Mouse (Mus musculus) ES-E14 (cell line): ENCODE measurements around the gene Zic2.

ENCODE experiments used
- HCFC1 ChIP-seq: IDR thresholded peaks from 2 replicates; pipeline ENCODE4 v1.6.1; 2012; ENCODE audit warnings: low read length, inconsistent platforms, borderline replicate concordance; ENCODE audit not compliant: insufficient read depth
- ZC3H11A ChIP-seq: IDR thresholded peaks from 2 replicates; pipeline ENCODE4 v1.6.1; 2012; ENCODE audit warnings: low read depth, mild to moderate bottlenecking, inconsistent platforms, low read length, borderline replicate concordance
- ZNF384 ChIP-seq: IDR thresholded peaks from 2 replicates; pipeline ENCODE4 v1.6.1; 2012; ENCODE audit warnings: low read depth, low read length, inconsistent platforms

GRCm38 (mm10) chr14:122436850-122437249, 38.4 kb upstream of the Zic2 start:
- TF ChIP-seq ZNF384 = no peak
- no peak for TF ChIP-seq ZC3H11A
- no peak for TF ChIP-seq HCFC1
